Mouse (Mus musculus): ENCODE data around the gene 1700066M21Rik. TPM values are rescaled to one million over a fixed set of nuclear protein-coding genes. Genes with fewer than 3 reads are reported as not detected.

Gene 1700066M21Rik
- polyA plus RNA-seq, 1 experiment from 2014 or later: 21.4 TPM

DNA sequence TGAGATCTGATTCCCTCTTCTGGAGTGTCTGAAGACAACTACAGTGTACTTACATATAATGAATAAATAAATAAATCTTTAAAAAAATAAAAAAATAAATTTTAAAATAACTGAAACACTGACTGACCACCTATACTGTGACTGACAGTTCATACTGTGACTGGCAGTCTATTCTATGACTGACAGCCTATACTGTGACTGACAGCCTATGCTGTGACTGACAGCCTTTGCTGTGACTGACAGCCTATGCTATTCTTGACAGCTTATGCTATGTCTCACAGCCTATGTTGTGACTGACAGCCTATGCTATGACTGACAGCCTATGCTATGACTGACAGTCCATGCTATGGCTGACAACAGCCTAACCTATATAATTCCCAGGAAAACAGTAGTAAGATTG is 29.9 kb upstream of the 1700066M21Rik start:
- Histone ChIP-seq H3K9me3 (ENCODE audit: control insufficient read depth, low read length) (no peaks in the 10 kb centered on the region), H3K4me2 (ENCODE audit: low read length) (no peak overlapping the region), H3K27ac (replicated peaks; ENCODE audit: low read depth, low read length) (no peak overlapping the region), H3K4me3 (replicated peaks; ENCODE audit: low read depth, low read length) (no peak overlapping the region), H3K36me3 (ENCODE audit: control insufficient read depth, insufficient read depth, low read length) (no peaks in the 10 kb centered on the region), H3K4me1 (ENCODE audit: control insufficient read depth, insufficient read depth, low read length) (no peaks in the 10 kb centered on the region), H3K27me3 (ENCODE audit: control insufficient read depth, insufficient read depth, low read length) (no peaks in the 10 kb centered on the region), H3K9ac (replicated peaks; ENCODE audit: low read length) (no peak overlapping the region)
- DNase-seq (no peak), ATAC-seq (ENCODE audit: low FRiP score, low TSS enrichment) (no peak)

DNA sequence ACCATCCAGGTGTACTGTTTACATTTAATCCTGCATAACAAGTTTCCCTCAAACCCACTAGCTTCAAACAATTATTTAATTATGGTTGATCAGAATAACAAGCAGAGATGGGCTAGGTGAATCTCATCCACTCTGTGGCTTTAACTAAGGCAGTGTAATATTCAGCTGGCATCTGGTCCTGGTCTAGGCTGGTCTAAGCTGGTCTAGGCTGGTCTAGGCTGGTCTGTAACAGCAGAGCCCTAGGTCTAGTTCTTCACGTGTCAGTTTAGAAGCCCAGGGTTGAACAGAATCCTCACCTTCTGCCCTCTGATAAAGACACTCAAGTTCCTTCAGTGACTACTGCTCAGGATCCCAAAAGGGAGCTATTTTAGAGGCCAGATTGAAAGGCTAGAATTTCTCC is 25.5 kb upstream of the 1700066M21Rik start:
- Histone ChIP-seq H3K4me2 (ENCODE audit: low read length) (no peak overlapping the region), H3K27ac (replicated peaks; ENCODE audit: low read depth, low read length) (no peak overlapping the region), H3K36me3 (ENCODE audit: control insufficient read depth, insufficient read depth, low read length) (no peaks in the 10 kb centered on the region), H3K4me3 (replicated peaks; ENCODE audit: low read depth, low read length) (no peak overlapping the region), H3K9me3 (ENCODE audit: control insufficient read depth, low read length) (no peaks in the 10 kb centered on the region), H3K27me3 (ENCODE audit: control insufficient read depth, insufficient read depth, low read length) (no peaks in the 10 kb centered on the region), H3K4me1 (ENCODE audit: control insufficient read depth, insufficient read depth, low read length) (no peaks in the 10 kb centered on the region), H3K9ac (replicated peaks; ENCODE audit: low read length) (no peak overlapping the region)
- WGBS: 76% methylated on average over 1 of the region's 1 CpGs
- ATAC-seq (ENCODE audit: low FRiP score, low TSS enrichment): no peak
- no peak for DNase-seq

DNA sequence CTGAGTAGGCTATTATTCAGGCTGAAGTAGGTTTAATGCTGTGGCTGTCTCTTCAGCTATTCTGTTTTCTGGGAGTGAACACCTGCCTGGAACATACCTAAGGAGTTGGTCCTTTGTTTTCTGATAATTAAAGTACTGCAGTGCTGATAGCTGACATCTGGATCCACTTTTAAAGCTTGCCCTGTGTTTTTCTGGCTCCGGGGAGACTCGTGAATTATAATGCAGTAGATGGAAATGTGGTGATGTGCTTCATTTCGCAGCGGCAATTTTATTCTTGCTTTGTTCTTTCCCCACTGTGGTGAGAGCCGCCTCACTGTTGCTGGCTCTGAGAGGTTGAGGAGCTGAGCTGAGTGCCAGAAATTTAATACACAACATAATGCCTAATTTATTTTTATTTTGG is 18.9 kb upstream of the 1700066M21Rik start:
- Histone ChIP-seq H3K4me3 (replicated peaks; ENCODE audit: low read depth, low read length) (no peak overlapping the region), H3K36me3 (ENCODE audit: control insufficient read depth, insufficient read depth, low read length) (no peaks in the 10 kb centered on the region), H3K4me1 (ENCODE audit: control insufficient read depth, insufficient read depth, low read length) (no peaks in the 10 kb centered on the region), H3K27me3 (ENCODE audit: control insufficient read depth, insufficient read depth, low read length) (no peaks in the 10 kb centered on the region), H3K9me3 (ENCODE audit: control insufficient read depth, low read length) (no peaks in the 10 kb centered on the region), H3K27ac (replicated peaks; ENCODE audit: low read depth, low read length) (no peak overlapping the region), H3K4me2 (ENCODE audit: low read length) (no peak overlapping the region), H3K9ac (replicated peaks; ENCODE audit: low read length) (no peak overlapping the region)
- 74% methylated on average over 5 of the region's 5 CpGs for WGBS
- ATAC-seq (ENCODE audit: low FRiP score, low TSS enrichment) (no peak), DNase-seq (peak; percentile 15)

DNA sequence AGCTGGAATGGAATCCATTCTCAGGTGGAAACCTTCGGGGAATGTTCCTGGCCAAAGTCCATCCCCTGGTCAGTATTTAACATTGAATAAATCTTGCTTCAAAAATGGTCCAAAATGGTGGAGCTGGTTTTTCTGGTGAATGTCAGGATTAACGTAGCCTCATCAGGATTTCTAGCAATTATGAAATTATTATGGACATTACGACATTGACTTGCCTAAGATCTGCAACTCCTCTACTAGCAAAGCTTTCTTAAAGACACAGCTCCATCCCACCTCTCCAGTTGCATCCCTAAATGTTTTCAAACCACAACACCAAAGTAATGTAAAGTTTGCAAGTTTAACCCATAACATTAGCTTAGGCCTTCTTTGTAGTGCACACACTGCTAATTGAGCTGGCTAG is 10.0 kb upstream of the 1700066M21Rik start:
- 86% methylated on average over 3 of the region's 3 CpGs for WGBS
- Histone ChIP-seq H3K4me2 (ENCODE audit: low read length) (no peak overlapping the region), H3K4me1 (ENCODE audit: control insufficient read depth, insufficient read depth, low read length) (no peaks in the 10 kb centered on the region), H3K36me3 (ENCODE audit: control insufficient read depth, insufficient read depth, low read length) (no peaks in the 10 kb centered on the region), H3K9me3 (ENCODE audit: control insufficient read depth, low read length) (no peaks in the 10 kb centered on the region), H3K27me3 (ENCODE audit: control insufficient read depth, insufficient read depth, low read length) (no peaks in the 10 kb centered on the region), H3K4me3 (replicated peaks; ENCODE audit: low read depth, low read length) (no peak overlapping the region), H3K9ac (replicated peaks; ENCODE audit: low read length) (no peak overlapping the region), H3K27ac (replicated peaks; ENCODE audit: low read depth, low read length) (no peak overlapping the region)
- DNase-seq: no peak
- no peak for ATAC-seq (ENCODE audit: low FRiP score, low TSS enrichment)

- DNase-seq (no peak), ATAC-seq (ENCODE audit: low FRiP score, low TSS enrichment) (no peak)
- H3K9me3 ChIP-seq (ENCODE audit: control insufficient read depth, low read length): no peaks in the 10 kb centered on the region
- H3K4me3 ChIP-seq (replicated peaks; ENCODE audit: low read depth, low read length): no peak overlapping the region
- WGBS: 87% methylated on average over 4 of the region's 4 CpGs
- H3K27ac ChIP-seq (replicated peaks; ENCODE audit: low read depth, low read length): no peak overlapping the region
- no peaks in the 10 kb centered on the region for H3K36me3 ChIP-seq (ENCODE audit: control insufficient read depth, insufficient read depth, low read length)
- no peaks in the 10 kb centered on the region for H3K4me1 ChIP-seq (ENCODE audit: control insufficient read depth, insufficient read depth, low read length)
- H3K4me2 ChIP-seq (ENCODE audit: low read length): no peak overlapping the region
- no peaks in the 10 kb centered on the region for H3K27me3 ChIP-seq (ENCODE audit: control insufficient read depth, insufficient read depth, low read length)
- no peak overlapping the region for H3K9ac ChIP-seq (replicated peaks; ENCODE audit: low read length)
Observed at GRCm38 (mm10) chr1:57369111-57369510, 8.3 kb upstream of the 1700066M21Rik start.

- DNase-seq: no peak
- no peaks in the 10 kb centered on the region for H3K4me1 ChIP-seq (ENCODE audit: control insufficient read depth, insufficient read depth, low read length)
- H3K4me2 ChIP-seq (ENCODE audit: low read length): no peak overlapping the region
- WGBS: 81% methylated on average over 4 of the region's 4 CpGs
- no peak overlapping the region for H3K9ac ChIP-seq (replicated peaks; ENCODE audit: low read length)
- H3K27me3 ChIP-seq (ENCODE audit: control insufficient read depth, insufficient read depth, low read length): no peaks in the 10 kb centered on the region
- no peak for ATAC-seq (ENCODE audit: low FRiP score, low TSS enrichment)
- no peak overlapping the region for H3K27ac ChIP-seq (replicated peaks; ENCODE audit: low read depth, low read length)
- no peaks in the 10 kb centered on the region for H3K36me3 ChIP-seq (ENCODE audit: control insufficient read depth, insufficient read depth, low read length)
- H3K9me3 ChIP-seq (ENCODE audit: control insufficient read depth, low read length): no peaks in the 10 kb centered on the region
- H3K4me3 ChIP-seq (replicated peaks; ENCODE audit: low read depth, low read length): no peak overlapping the region
Observed at GRCm38 (mm10) chr1:57370451-57370850, 7.0 kb upstream of the 1700066M21Rik start.

DNA sequence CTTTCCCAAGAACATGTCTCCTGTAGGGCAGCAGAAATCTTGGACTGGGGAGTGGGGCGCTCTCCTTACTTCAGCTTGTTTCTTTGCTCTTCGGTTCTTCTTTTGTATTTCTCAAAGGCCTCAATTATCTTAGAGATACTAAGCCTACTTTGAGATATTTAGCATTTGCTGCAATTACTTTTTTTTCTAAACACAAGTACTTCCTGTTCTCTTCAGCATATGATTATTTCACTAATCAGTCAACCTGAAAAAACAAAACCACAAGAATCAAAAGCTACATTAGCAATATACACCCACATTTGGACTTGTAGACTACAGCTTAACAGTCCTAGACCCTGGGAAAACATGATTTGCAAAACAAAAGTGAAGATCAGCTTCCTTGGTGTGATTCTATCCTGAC is 2.1 kb upstream of the 1700066M21Rik start:
- Histone ChIP-seq H3K9ac (replicated peaks; ENCODE audit: low read length) (no peak overlapping the region), H3K9me3 (ENCODE audit: control insufficient read depth, low read length) (no peaks in the 10 kb centered on the region), H3K27ac (replicated peaks; ENCODE audit: low read depth, low read length) (no peak overlapping the region), H3K4me3 (replicated peaks; ENCODE audit: low read depth, low read length) (no peak overlapping the region), H3K27me3 (ENCODE audit: control insufficient read depth, insufficient read depth, low read length) (no peaks in the 10 kb centered on the region), H3K4me1 (ENCODE audit: control insufficient read depth, insufficient read depth, low read length) (peaks cover 8% of the 10 kb centered on the region; the same call in 1 of the 2 replicates), H3K36me3 (ENCODE audit: control insufficient read depth, insufficient read depth, low read length) (no peaks in the 10 kb centered on the region), H3K4me2 (ENCODE audit: low read length) (no peak overlapping the region)
- WGBS: 95% methylated on average over 2 of the region's 2 CpGs
- ATAC-seq (ENCODE audit: low FRiP score, low TSS enrichment) (no peak), DNase-seq (no peak)

GRCm38 (mm10) chr1:57376806-57377205 is 614 bp upstream of the 1700066M21Rik start:
- H3K4me1 ChIP-seq (ENCODE audit: control insufficient read depth, insufficient read depth, low read length): peaks cover 8% of the 10 kb centered on the region; the same call in 1 of the 2 replicates
- no peaks in the 10 kb centered on the region for H3K36me3 ChIP-seq (ENCODE audit: control insufficient read depth, insufficient read depth, low read length)
- H3K4me2 ChIP-seq (ENCODE audit: low read length): peak overlapping the region; percentile 67
- H3K4me3 ChIP-seq (replicated peaks; ENCODE audit: low read depth, low read length): peak overlapping the region; percentile 88; the same call in 1 of the 2 replicates
- no peak for ATAC-seq (ENCODE audit: low FRiP score, low TSS enrichment)
- no peak for DNase-seq
- WGBS: 68% methylated on average over 6 of the region's 6 CpGs
- H3K27me3 ChIP-seq (ENCODE audit: control insufficient read depth, insufficient read depth, low read length): no peaks in the 10 kb centered on the region
- no peak overlapping the region for H3K27ac ChIP-seq (replicated peaks; ENCODE audit: low read depth, low read length)
- H3K9ac ChIP-seq (replicated peaks; ENCODE audit: low read length): no peak overlapping the region
- H3K9me3 ChIP-seq (ENCODE audit: control insufficient read depth, low read length): no peaks in the 10 kb centered on the region

DNA sequence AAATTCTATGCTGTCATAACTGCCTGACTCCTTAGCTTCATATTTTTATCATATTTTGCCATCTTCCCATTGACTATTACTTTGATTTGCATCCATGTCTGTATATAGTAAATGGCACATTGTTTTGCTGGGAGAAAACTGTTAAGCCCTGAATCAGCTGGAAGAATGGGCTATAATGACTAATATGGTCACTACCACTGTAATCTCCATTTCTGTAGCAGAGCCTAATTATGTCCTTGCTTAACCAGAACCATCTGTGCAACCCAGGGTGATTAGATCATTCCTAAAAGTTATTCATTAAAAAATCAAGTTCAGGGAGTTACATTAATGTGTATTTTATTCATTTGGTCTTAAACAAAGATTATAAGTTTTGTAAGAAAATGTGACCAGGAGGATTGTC is 9.1 kb downstream of the 1700066M21Rik start:
- no peaks in the 10 kb centered on the region for H3K9me3 ChIP-seq (ENCODE audit: control insufficient read depth, low read length)
- peaks cover 24% of the 10 kb centered on the region for H3K36me3 ChIP-seq (ENCODE audit: control insufficient read depth, insufficient read depth, low read length)
- 0 out of 2 replicates have a peak, but pooled peaks cover 2% of the 10 kb centered on the region for H3K4me1 ChIP-seq (ENCODE audit: control insufficient read depth, insufficient read depth, low read length)
- H3K4me3 ChIP-seq (replicated peaks; ENCODE audit: low read depth, low read length): no peak overlapping the region
- H3K9ac ChIP-seq (replicated peaks; ENCODE audit: low read length): no peak overlapping the region
- no peak overlapping the region for H3K27ac ChIP-seq (replicated peaks; ENCODE audit: low read depth, low read length)
- ATAC-seq (ENCODE audit: low FRiP score, low TSS enrichment) (no peak), DNase-seq (no peak)
- H3K4me2 ChIP-seq (ENCODE audit: low read length): no peak overlapping the region
- H3K27me3 ChIP-seq (ENCODE audit: control insufficient read depth, insufficient read depth, low read length): no peaks in the 10 kb centered on the region
